Mouse (Mus musculus) midbrain, embryonic 16.5 days (tissue): ENCODE data around the gene Chchd1. TPM values are rescaled to one million over a fixed set of nuclear protein-coding genes. Genes with fewer than 3 reads are reported as not detected.

Experiments used
- ATAC-seq: fragments of 200-750 bp; cut with Nextera tagmentation; 2 replicates; pipeline ENCODE4 v1.8.0; 2017; ENCODE audit warnings: moderate TSS enrichment
- H3K27ac ChIP-seq: fragments of 300-500 bp; sonication (generic); 2 replicates; pipeline ENCODE4 v1.5.1; 2014; ENCODE audit warnings: mild to moderate bottlenecking, low read length, mixed read lengths
- H3K27me3 ChIP-seq: fragments of 300-500 bp; sonication (generic); 2 replicates; pipeline ENCODE4 v1.6.1; 2014; ENCODE audit warnings: low read depth, low read length, mixed read lengths; ENCODE audit not compliant: control insufficient read depth, insufficient read depth
- H3K36me3 ChIP-seq: fragments of 300-500 bp; sonication (generic); 2 replicates; pipeline ENCODE4 v1.6.1; 2014; ENCODE audit warnings: mild to moderate bottlenecking, low read length, moderate library complexity, mixed read lengths; ENCODE audit not compliant: control insufficient read depth, insufficient read depth
- H3K4me1 ChIP-seq: fragments of 300-500 bp; sonication (generic); 2 replicates; pipeline ENCODE4 v1.6.1; 2014; ENCODE audit warnings: mild to moderate bottlenecking, low read length, mixed read lengths; ENCODE audit not compliant: control insufficient read depth, insufficient read depth
- H3K4me2 ChIP-seq: fragments of 300-500 bp; sonication (generic); 2 replicates; pipeline ENCODE4 v1.6.1; 2014; ENCODE audit warnings: mild to moderate bottlenecking, low read length, mixed read lengths
- H3K4me3 ChIP-seq: fragments of 300-500 bp; sonication (generic); 2 replicates; pipeline ENCODE4 v1.5.1; 2014; ENCODE audit warnings: low read depth, mild to moderate bottlenecking, low read length, moderate library complexity, mixed read lengths
- H3K9ac ChIP-seq: fragments of 300-500 bp; sonication (generic); 2 replicates; pipeline ENCODE4 v1.6.1; 2014; ENCODE audit warnings: low read depth, low read length, mixed read lengths
- H3K9me3 ChIP-seq: fragments of 300-500 bp; sonication (generic); replicated peaks from 2 replicates; pipeline ENCODE4 v1.6.1; 2014; ENCODE audit warnings: mild to moderate bottlenecking, low read length, mixed read lengths; ENCODE audit not compliant: control insufficient read depth, poor library complexity, severe bottlenecking
- WGBS: fragments of 180-500 bp; shearing (Covaris S2); extraction: QIAGEN DNeasy Blood & Tissue Kit; methylation state at CpG from one replicate; pipeline ENCODE4 v1.1.7; 2014; 5-methylcytosine and 5-hydroxymethylcytosine counted together
- microRNA-seq: library from miRNA; unstranded; fragments of <30 nt; microRNA quantifications from one replicate; pipeline ENCODE4, GENCODE M21; 2017
- polyA plus RNA-seq: library from polyadenylated mRNA; unstranded; fragments of >200 nt; fragmentation: Nextera tagmentation; extraction: Ambion mirVana; gene quantifications from 2 replicates; pipeline ENCODE4 v1.2.1, GENCODE M21; 2015

The Chchd1 gene
- polyA plus RNA-seq, 1 experiment from 2014 or later: 171 TPM

DNA sequence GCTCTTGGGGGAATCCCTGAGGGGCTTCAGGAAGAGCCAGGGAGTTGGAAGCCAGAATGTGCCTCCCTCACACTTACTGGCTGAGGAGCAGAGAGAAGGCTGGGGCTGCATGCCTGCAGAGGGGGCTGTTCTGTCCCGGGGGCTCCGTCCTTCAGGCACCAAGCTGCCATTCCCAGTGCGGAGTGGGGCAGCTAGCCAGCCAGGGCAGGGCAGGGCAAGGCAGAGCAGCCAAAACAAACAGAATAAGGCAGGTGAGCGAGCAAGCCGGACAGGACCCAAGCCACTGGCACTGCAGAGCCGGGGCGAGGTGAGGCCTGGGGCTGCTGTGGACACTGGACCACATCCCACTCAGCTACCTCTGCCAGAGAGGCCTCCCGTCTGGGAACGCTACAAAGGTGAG is 38.5 kb downstream of the Chchd1 start:
- no peaks in the 10 kb centered on the region for H3K27me3 ChIP-seq
- H3K36me3 ChIP-seq: peaks cover 30% of the 10 kb centered on the region
- H3K27ac ChIP-seq: no peak overlapping the region
- no peak overlapping the region for H3K4me2 ChIP-seq
- no peak overlapping the region for H3K4me3 ChIP-seq
- H3K9ac ChIP-seq: no peak overlapping the region
- ATAC-seq: no peak
- WGBS: 93% methylated on average over 9 of the region's 9 CpGs
- no peaks in the 10 kb centered on the region for H3K9me3 ChIP-seq
- H3K4me1 ChIP-seq: no peaks in the 10 kb centered on the region

- WGBS: 90% methylated on average over 3 of the region's 3 CpGs
- no peak overlapping the region for H3K4me2 ChIP-seq
- no peak overlapping the region for H3K9ac ChIP-seq
- ATAC-seq: no peak
- H3K27me3 ChIP-seq: no peaks in the 10 kb centered on the region
- peaks cover 20% of the 10 kb centered on the region for H3K36me3 ChIP-seq
- no peak overlapping the region for H3K27ac ChIP-seq
- H3K4me1 ChIP-seq: no peaks in the 10 kb centered on the region
- H3K9me3 ChIP-seq: no peaks in the 10 kb centered on the region
- no peak overlapping the region for H3K4me3 ChIP-seq
These were observed 40.8 kb downstream of the Chchd1 start for GRCm38 (mm10) chr14:20743614-20744013.

- Histone ChIP-seq H3K4me3 (no peak overlapping the region), H3K9me3 (no peaks in the 10 kb centered on the region), H3K9ac (no peak overlapping the region), H3K36me3 (peaks cover 10% of the 10 kb centered on the region; the same call in 1 of the 2 replicates), H3K27me3 (no peaks in the 10 kb centered on the region), H3K4me1 (no peaks in the 10 kb centered on the region), H3K27ac (no peak overlapping the region), H3K4me2 (no peak overlapping the region)
- 88% methylated on average over 3 of the region's 3 CpGs for WGBS
- no peak for ATAC-seq
These were observed 44.1 kb downstream of the Chchd1 start for GRCm38 (mm10) chr14:20746935-20747334.

DNA sequence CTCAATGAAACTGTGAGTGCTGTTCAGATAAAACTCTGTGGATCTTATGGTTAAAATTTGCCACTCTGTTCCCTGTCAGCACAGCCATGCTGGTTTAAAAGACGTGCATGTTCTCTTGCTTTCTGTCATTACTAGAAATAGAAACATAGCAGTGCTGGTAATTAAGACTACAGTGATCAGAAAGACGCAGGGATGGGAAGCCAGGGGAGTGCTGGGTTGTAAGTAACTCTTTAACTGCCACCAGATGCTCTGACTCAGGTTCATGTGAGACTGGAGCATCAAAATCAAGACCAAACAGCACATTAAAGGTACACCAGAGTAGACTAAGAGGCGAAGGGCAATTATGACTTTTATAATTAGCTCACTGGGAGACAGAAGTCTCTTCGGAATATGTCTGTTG is 45.6 kb downstream of the Chchd1 start:
- 77% methylated on average over 4 of the region's 4 CpGs for WGBS
- Histone ChIP-seq H3K4me2 (no peak overlapping the region), H3K9ac (no peak overlapping the region), H3K9me3 (no peaks in the 10 kb centered on the region), H3K36me3 (peaks cover 6% of the 10 kb centered on the region; the same call in 1 of the 2 replicates), H3K4me1 (no peaks in the 10 kb centered on the region), H3K27me3 (no peaks in the 10 kb centered on the region), H3K27ac (no peak overlapping the region), H3K4me3 (no peak overlapping the region)
- ATAC-seq: no peak

GRCm38 (mm10) chr14:20749494-20750051 is 46.8 kb downstream of the Chchd1 start:
- Histone ChIP-seq H3K27me3 (no peaks in the 10 kb centered on the region), H3K9me3 (no peaks in the 10 kb centered on the region), H3K9ac (no peak overlapping the region), H3K36me3 (peaks cover 10% of the 10 kb centered on the region; the same call in 1 of the 2 replicates), H3K4me3 (no peak overlapping the region), H3K4me1 (no peaks in the 10 kb centered on the region), H3K27ac (no peak overlapping the region), H3K4me2 (no peak overlapping the region)
- WGBS: 88% methylated on average over 4 of the region's 4 CpGs
- no peak for ATAC-seq

GRCm38 (mm10) chr14:20750503-20750902 is 47.7 kb downstream of the Chchd1 start:
- H3K4me1 ChIP-seq: no peaks in the 10 kb centered on the region
- no peaks in the 10 kb centered on the region for H3K27me3 ChIP-seq
- H3K27ac ChIP-seq: no peak overlapping the region
- H3K4me2 ChIP-seq: no peak overlapping the region
- H3K36me3 ChIP-seq: peaks cover 10% of the 10 kb centered on the region; the same call in 1 of the 2 replicates
- H3K4me3 ChIP-seq: no peak overlapping the region
- no peak for ATAC-seq
- H3K9me3 ChIP-seq: no peaks in the 10 kb centered on the region
- WGBS: 93% methylated on average over 5 of the region's 5 CpGs
- no peak overlapping the region for H3K9ac ChIP-seq

DNA sequence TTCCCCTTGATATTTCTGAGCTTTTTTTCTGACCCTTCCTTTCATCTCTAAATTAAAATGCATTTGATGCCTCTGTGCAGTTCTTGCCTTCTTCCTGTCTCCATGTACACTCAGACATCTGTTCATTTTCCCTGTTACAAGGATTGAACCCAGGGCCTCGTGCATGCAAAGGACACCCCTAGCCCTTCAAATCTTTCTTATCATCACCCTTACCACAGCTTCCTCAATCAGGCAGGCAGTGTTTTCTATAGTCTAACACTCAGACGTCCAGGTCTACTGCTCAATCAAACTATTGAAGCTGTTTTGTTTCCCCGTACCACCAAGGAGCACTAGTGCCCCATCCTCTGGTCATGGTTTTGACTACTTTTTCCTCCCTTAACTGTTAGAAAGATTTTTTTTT is 51.0 kb downstream of the Chchd1 start:
- no peaks in the 10 kb centered on the region for H3K4me1 ChIP-seq
- H3K36me3 ChIP-seq: peaks cover 35% of the 10 kb centered on the region
- no peak overlapping the region for H3K9ac ChIP-seq
- 88% methylated on average over 3 of the region's 3 CpGs for WGBS
- no peak overlapping the region for H3K4me3 ChIP-seq
- H3K9me3 ChIP-seq: no peaks in the 10 kb centered on the region
- H3K4me2 ChIP-seq: no peak overlapping the region
- ATAC-seq: no peak
- H3K27me3 ChIP-seq: no peaks in the 10 kb centered on the region
- no peak overlapping the region for H3K27ac ChIP-seq

Small RNA genes lying within 50 kb of the gene (microRNA-seq; reads per million reads assigned to microRNA genes)
- gene Mir6946: 1.0 reads per million

Other genes starting within 250 kb of the Chchd1 start
- gene Anxa7, start 222.9 kb upstream of the Chchd1 start, polyA plus RNA-seq: 13.1 and 16.1 TPM in 2 replicates
- gene Mss51, start 206.1 kb upstream of the Chchd1 start, polyA plus RNA-seq: 0.26 and 0.45 TPM in 2 replicates
- 105 and 107 TPM in 2 replicates for gene Ppp3cb, start 156.4 kb upstream of the Chchd1 start, polyA plus RNA-seq
- 13.8 and 14.2 TPM in 2 replicates for gene Usp54, start 61.9 kb upstream of the Chchd1 start, polyA plus RNA-seq
- gene Myoz1, start 46.5 kb upstream of the Chchd1 start, polyA plus RNA-seq: 0.19 TPM in 1 of 2 replicates, not detected in the other
- gene Synpo2l, start 34.7 kb upstream of the Chchd1 start, polyA plus RNA-seq: 0.16 and 0.24 TPM in 2 replicates
- 89.9 and 92.9 TPM in 2 replicates for gene Sec24c, start 28.7 kb upstream of the Chchd1 start, polyA plus RNA-seq
- gene Fut11, start 8.0 kb upstream of the Chchd1 start, polyA plus RNA-seq: 25.5 and 27.2 TPM in 2 replicates
- 44.9 and 50.3 TPM in 2 replicates for gene Zswim8, start 4.5 kb downstream of the Chchd1 start, polyA plus RNA-seq
- gene Ndst2, start 31.6 kb downstream of the Chchd1 start, polyA plus RNA-seq: 17.5 and 19.3 TPM in 2 replicates
- gene Camk2g, start 91.1 kb downstream of the Chchd1 start, polyA plus RNA-seq: 149 and 180 TPM in 2 replicates
- gene Plau, start 133.7 kb downstream of the Chchd1 start, polyA plus RNA-seq: 0.19 and 0.72 TPM in 2 replicates
- 11.9 and 12.6 TPM in 2 replicates for gene Vcl, start 226.4 kb downstream of the Chchd1 start, polyA plus RNA-seq